Mouse (Mus musculus) intestine, embryonic 16.5 days (tissue): ENCODE measurements around the gene Ak2. TPM values are rescaled to one million over a fixed set of nuclear protein-coding genes. Genes with fewer than 3 reads are reported as not detected.

ENCODE experiments used
- ATAC-seq: fragments of 200-750 bp; cut with Nextera tagmentation; 2 replicates; pipeline ENCODE4 v1.8.0; 2017; ENCODE audit warnings: moderate TSS enrichment, moderate library complexity
- H3K27ac ChIP-seq: fragments of 300-500 bp; sonication (generic); 2 replicates; pipeline ENCODE4 v1.5.1; 2014; ENCODE audit warnings: mild to moderate bottlenecking, low read length
- H3K27me3 ChIP-seq: fragments of 300-500 bp; sonication (generic); replicated peaks from 2 replicates; pipeline ENCODE4 v1.6.1; 2014; ENCODE audit warnings: low read length, control low read depth, mixed read lengths; ENCODE audit not compliant: control insufficient read depth, insufficient read depth
- H3K36me3 ChIP-seq: fragments of 300-500 bp; sonication (generic); 2 replicates; pipeline ENCODE4 v1.6.1; 2014; ENCODE audit warnings: low read length, control low read depth; ENCODE audit not compliant: control insufficient read depth, insufficient read depth
- H3K4me1 ChIP-seq: fragments of 300-500 bp; sonication (generic); 2 replicates; pipeline ENCODE4 v1.6.1; 2014; ENCODE audit warnings: low read length, control low read depth, mixed read lengths; ENCODE audit not compliant: control insufficient read depth, insufficient read depth
- H3K4me2 ChIP-seq: fragments of 300-500 bp; sonication (generic); 2 replicates; pipeline ENCODE4 v1.6.1; 2014; ENCODE audit warnings: low read depth, low read length, control low read depth
- H3K4me3 ChIP-seq: fragments of 300-500 bp; sonication (generic); 2 replicates; pipeline ENCODE4 v1.5.1; 2014; ENCODE audit warnings: mild to moderate bottlenecking, low read length
- H3K9ac ChIP-seq: fragments of 300-500 bp; sonication (generic); 2 replicates; pipeline ENCODE4 v1.6.1; 2014; ENCODE audit warnings: low read depth, low read length
- H3K9me3 ChIP-seq: fragments of 300-500 bp; sonication (generic); 2 replicates; pipeline ENCODE4 v1.6.1; 2016; ENCODE audit warnings: low read length, control low read depth; ENCODE audit not compliant: control insufficient read depth
- WGBS: fragments of 180-500 bp; shearing (Covaris S2); extraction: QIAGEN DNeasy Blood & Tissue Kit; methylation state at CpG from one replicate; pipeline ENCODE4 v1.1.7; 2014; 5-methylcytosine and 5-hydroxymethylcytosine counted together
- polyA plus RNA-seq: library from polyadenylated mRNA; unstranded; fragments of >200 nt; fragmentation: Nextera tagmentation; extraction: Ambion mirVana; gene quantifications from 2 replicates; pipeline ENCODE4 v1.2.1, GENCODE M21; 2015

Ak2 gene
- polyA plus RNA-seq, 1 experiment from 2014 or later, result 343 TPM

DNA sequence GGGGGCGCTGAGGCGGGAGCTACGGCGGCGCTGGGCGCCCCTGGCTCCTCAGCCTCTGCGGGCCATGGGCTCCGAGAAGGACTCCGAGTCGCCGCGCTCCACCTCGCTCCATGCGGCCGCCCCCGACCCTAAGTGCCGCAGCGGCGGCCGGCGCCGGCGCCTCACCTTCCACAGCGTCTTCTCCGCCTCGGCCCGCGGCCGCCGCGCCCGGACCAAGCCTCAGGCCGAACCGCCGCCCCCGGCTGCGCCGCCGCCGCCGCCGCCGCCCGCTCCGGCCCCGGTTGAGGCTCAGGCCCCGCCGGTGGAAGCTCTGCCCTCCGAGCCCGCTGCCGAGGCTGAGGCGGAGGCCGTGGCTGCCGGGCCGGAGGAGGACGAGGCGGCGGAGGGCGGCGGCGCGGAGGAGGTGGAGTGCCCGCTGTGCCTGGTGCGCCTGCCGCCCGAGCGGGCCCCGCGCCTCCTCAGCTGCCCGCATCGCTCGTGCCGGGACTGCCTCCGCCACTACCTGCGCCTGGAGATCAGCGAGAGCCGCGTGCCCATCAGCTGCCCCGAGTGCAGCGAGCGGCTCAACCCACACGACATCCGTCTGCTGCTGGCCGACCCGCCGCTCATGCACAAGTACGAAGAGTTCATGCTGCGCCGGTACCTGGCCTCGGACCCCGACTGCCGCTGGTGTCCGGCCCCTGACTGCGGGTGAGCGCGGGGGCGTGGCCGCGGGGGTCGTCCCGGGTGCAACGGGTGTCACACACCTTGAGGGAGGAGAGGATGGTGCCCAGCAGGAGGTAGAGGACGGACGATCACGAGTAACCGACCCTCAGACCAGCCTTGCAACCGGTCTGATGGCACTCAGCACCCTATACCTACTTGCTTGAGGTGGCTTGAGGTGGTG, 66.7 kb downstream of the Ak2 start, which contains the start of gene Rnf19b:
Rnf19b (plus strand) TSS at position 65 of the 886 bp plus-strand sequence.
- ATAC-seq, result peak; percentile 81
- no peaks in the 10 kb centered on the region for H3K9me3 ChIP-seq
- peak within 1 kb of the TSS; percentile 84 for H3K9ac ChIP-seq
- H3K4me2 ChIP-seq, result peak within 1 kb of the TSS; percentile 98
- peak within 1 kb of the TSS; percentile 86 for H3K27ac ChIP-seq
- WGBS, result under 1% methylated on average over 71 of the region's 107 CpGs
- peaks cover 17% of the 10 kb centered on the region for H3K4me1 ChIP-seq
- no peaks in the 10 kb centered on the region for H3K27me3 ChIP-seq
- H3K4me3 ChIP-seq, result peak within 1 kb of the TSS; percentile 84
- H3K36me3 ChIP-seq, result no peaks in the 10 kb centered on the region

DNA sequence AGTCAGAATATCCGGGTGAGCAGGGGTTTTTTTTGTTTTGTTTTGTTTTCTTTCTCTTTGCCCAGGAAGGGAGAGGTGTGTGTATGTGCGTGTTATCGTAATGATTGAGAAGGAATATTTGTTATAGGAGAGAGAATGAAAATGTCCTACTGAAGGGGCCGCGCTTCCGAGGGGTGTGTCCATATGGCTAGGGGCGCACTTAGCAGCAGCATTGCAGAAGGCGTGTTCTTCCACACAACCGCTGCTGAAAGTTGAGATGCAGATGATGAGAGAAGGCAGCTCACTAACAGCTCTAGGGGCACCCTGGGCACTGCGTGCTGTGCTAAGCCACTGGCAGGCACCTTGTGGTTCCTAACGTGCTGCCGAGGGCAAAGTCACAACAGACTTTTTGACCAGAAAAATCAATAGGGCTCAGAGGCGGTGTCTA, 67.4 kb downstream of the Ak2 start:
- Histone ChIP-seq H3K36me3 (no peaks in the 10 kb centered on the region), H3K27ac (peak overlapping the region; percentile 86; the same call in 1 of the 2 replicates), H3K4me2 (peak overlapping the region; percentile 98), H3K4me1 (peaks cover 17% of the 10 kb centered on the region), H3K9ac (peak overlapping the region; percentile 84), H3K4me3 (peak overlapping the region; percentile 84), H3K27me3 (no peaks in the 10 kb centered on the region), H3K9me3 (no peaks in the 10 kb centered on the region)
- ATAC-seq, result peak; percentile 4; the same call in 1 of the 2 replicates
- whole genome bisulfite sequencing, result 2% methylated on average over 13 of the region's 13 CpGs

DNA sequence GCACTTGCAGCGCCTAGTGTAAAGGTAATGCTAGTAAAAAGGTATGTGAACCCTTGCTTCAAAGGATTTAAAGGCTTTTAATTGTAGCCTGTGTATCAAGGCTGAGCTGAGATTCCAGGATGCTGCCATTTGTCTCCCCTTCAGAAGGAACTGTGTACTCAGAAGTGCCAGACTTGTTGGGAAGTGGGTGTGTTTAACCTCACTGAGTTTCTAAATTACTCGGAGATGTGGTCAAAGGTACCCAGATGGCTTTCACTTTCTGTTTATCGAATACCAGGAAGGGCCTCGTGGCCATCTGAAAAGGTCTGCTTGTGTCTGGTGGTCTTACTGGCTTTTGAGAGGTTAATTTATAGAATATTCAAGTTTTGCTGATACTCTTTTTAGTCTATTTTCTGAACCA, 68.2 kb downstream of the Ak2 start:
- Histone ChIP-seq H3K9me3 (no peaks in the 10 kb centered on the region), H3K36me3 (no peaks in the 10 kb centered on the region), H3K4me3 (peak overlapping the region; percentile 84), H3K27ac (no peak overlapping the region), H3K4me2 (peak overlapping the region; percentile 98), H3K9ac (peak overlapping the region; percentile 84; the same call in 1 of the 2 replicates), H3K4me1 (peaks cover 17% of the 10 kb centered on the region), H3K27me3 (no peaks in the 10 kb centered on the region)
- 30% methylated on average over 4 of the region's 4 CpGs for WGBS
- no peak for ATAC-seq

Other genes with a start within 250 kb of the Ak2 start
- 0.07 and 0.09 TPM in 2 replicates for gene A3galt2, start 236.6 kb upstream of the Ak2 start, polyA plus RNA-seq
- gene Zfp362, start 185.9 kb upstream of the Ak2 start, polyA plus RNA-seq, result 20.1 and 20.3 TPM in 2 replicates
- 2.2 and 2.3 TPM in 2 replicates for gene Trim62, start 108.4 kb upstream of the Ak2 start, polyA plus RNA-seq
- 11.1 and 12.5 TPM in 2 replicates for gene Azin2, start 29.5 kb upstream of the Ak2 start, polyA plus RNA-seq
- 5.6 and 7.0 TPM in 2 replicates for gene Rnf19b, start 66.3 kb downstream of the Ak2 start, polyA plus RNA-seq
- 159 and 167 TPM in 2 replicates for gene Tmem54, start 113.6 kb downstream of the Ak2 start, polyA plus RNA-seq
- gene Hpca, start 130.1 kb downstream of the Ak2 start, polyA plus RNA-seq, result 4.0 and 4.5 TPM in 2 replicates
- gene Fndc5, start 145.0 kb downstream of the Ak2 start, polyA plus RNA-seq, result 1.5 and 2.2 TPM in 2 replicates
- 10.3 and 10.9 TPM in 2 replicates for gene S100pbp, start 197.8 kb downstream of the Ak2 start, polyA plus RNA-seq
- 104 and 107 TPM in 2 replicates for gene Yars, start 197.8 kb downstream of the Ak2 start, polyA plus RNA-seq